Mouse (Mus musculus): ENCODE results near the gene Trem1. TPM values are rescaled to one million over a fixed set of nuclear protein-coding genes. Genes with fewer than 3 reads are reported as not detected.

The Trem1 gene
- polyA plus RNA-seq (2012; ENCODE audit: insufficient read depth, insufficient read length, low replicate concordance, missing spikeins): not detected in 2 replicates

- no peak within 1 kb of the TSS for H3K27ac ChIP-seq (ENCODE audit: insufficient read depth, low read depth, low read length)
- no peak for TF ChIP-seq POLR2A (IDR thresholded peaks at IDR 0.05; ENCODE audit: insufficient read depth, low read depth, low read length)
- no peak for TF ChIP-seq CTCF (IDR thresholded peaks at IDR 0.05; ENCODE audit: insufficient read depth, low read depth, low read length)
- WGBS: 86% methylated on average over 6 of the region's 6 CpGs
Measured at GRCm38 (mm10) chr17:48232518-48232917, at the start of gene Trem1. Trem1 (plus strand) TSS chr17:48232768.

DNA sequence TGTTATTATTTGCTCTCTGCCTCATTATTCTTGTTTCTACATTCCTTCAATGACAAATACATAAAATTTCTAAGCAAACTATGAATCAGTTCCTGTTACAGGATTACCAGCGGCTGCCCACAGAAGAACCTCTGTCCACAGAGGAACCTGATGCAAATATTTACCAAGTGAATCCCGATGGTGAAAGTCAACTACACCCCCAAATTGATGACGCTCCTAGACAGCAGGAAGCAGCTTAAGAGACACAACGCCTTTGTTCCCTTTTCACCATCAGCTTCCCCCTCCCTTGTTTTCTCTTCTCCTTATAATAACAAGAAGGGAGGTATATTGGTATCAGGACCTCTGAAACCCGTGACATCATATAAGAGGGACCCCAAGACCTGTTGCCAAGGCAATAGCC lies 47.3 kb upstream of the Trem1 start:
- Histone ChIP-seq H3K4me3 (ENCODE audit: insufficient read depth, low read depth, low read length) (no peak overlapping the region), H3K4me1 (ENCODE audit: control insufficient read depth, insufficient read depth, low read length) (no peaks in the 10 kb centered on the region), H3K27ac (ENCODE audit: insufficient read depth, low read depth, low read length) (no peak overlapping the region)
- TF ChIP-seq CTCF (IDR thresholded peaks at IDR 0.05; ENCODE audit: insufficient read depth, low read depth, low read length) (no peak), POLR2A (IDR thresholded peaks at IDR 0.05; ENCODE audit: insufficient read depth, low read depth, low read length) (no peak)
- 82% methylated on average over 5 of the region's 5 CpGs for WGBS

More at GRCm38 (mm10) chr17:48232518-48232917, at the start of gene Trem1:
- Histone ChIP-seq H3K4me3 (ENCODE audit: insufficient read depth, low read depth, low read length) (no peak within 1 kb of the TSS), H3K4me1 (ENCODE audit: control insufficient read depth, insufficient read depth, low read length) (no peaks in the 10 kb centered on the region)

GRCm38 (mm10) chr17:48192366-48192765 lies 40.2 kb upstream of the Trem1 start:
- WGBS: 41% methylated on average over 2 of the region's 2 CpGs
- H3K4me1 ChIP-seq (ENCODE audit: control insufficient read depth, insufficient read depth, low read length): no peaks in the 10 kb centered on the region
- TF ChIP-seq POLR2A (IDR thresholded peaks at IDR 0.05; ENCODE audit: insufficient read depth, low read depth, low read length): no peak
- TF ChIP-seq CTCF (IDR thresholded peaks at IDR 0.05; ENCODE audit: insufficient read depth, low read depth, low read length): no peak

GRCm38 (mm10) chr17:48203086-48203485 lies 29.5 kb upstream of the Trem1 start:
- Histone ChIP-seq H3K4me1 (ENCODE audit: control insufficient read depth, insufficient read depth, low read length) (no peaks in the 10 kb centered on the region), H3K27ac (ENCODE audit: insufficient read depth, low read depth, low read length) (no peak overlapping the region), H3K4me3 (ENCODE audit: insufficient read depth, low read depth, low read length) (no peak overlapping the region)
- WGBS: 96% methylated on average over 12 of the region's 12 CpGs
- TF ChIP-seq CTCF (IDR thresholded peaks at IDR 0.05; ENCODE audit: insufficient read depth, low read depth, low read length) (no peak), POLR2A (IDR thresholded peaks at IDR 0.05; ENCODE audit: insufficient read depth, low read depth, low read length) (no peak)

More at GRCm38 (mm10) chr17:48192366-48192765, 40.2 kb upstream of the Trem1 start:
- no peak overlapping the region for H3K4me3 ChIP-seq (ENCODE audit: insufficient read depth, low read depth, low read length)
- H3K27ac ChIP-seq (ENCODE audit: insufficient read depth, low read depth, low read length): no peak overlapping the region

DNA sequence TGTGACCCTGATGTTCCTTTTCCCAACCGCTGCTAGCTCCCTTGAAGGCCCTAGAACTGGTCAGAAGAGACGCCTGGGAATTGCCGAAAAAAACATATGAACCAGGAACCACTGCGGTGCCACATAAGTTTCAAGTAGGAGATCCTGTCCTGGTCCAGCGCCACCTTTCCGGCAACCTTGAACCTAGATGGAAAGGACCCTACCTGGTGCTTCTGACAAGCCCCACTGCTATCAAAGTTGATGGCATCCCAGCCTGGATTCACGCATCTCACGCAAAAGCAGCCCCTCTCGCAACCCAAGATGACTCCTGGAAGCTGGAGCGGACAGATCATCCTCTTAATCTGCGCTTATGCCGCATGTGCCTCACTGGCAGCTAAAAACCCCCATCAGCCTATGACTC lies 20.0 kb upstream of the Trem1 start:
- Histone ChIP-seq H3K4me1 (ENCODE audit: control insufficient read depth, insufficient read depth, low read length) (no peaks in the 10 kb centered on the region), H3K27ac (ENCODE audit: insufficient read depth, low read depth, low read length) (no peak overlapping the region), H3K4me3 (ENCODE audit: insufficient read depth, low read depth, low read length) (no peak overlapping the region)
- WGBS: 97% methylated on average over 12 of the region's 12 CpGs
- TF ChIP-seq POLR2A (IDR thresholded peaks at IDR 0.05; ENCODE audit: insufficient read depth, low read depth, low read length) (no peak), CTCF (IDR thresholded peaks at IDR 0.05; ENCODE audit: insufficient read depth, low read depth, low read length) (no peak)

DNA sequence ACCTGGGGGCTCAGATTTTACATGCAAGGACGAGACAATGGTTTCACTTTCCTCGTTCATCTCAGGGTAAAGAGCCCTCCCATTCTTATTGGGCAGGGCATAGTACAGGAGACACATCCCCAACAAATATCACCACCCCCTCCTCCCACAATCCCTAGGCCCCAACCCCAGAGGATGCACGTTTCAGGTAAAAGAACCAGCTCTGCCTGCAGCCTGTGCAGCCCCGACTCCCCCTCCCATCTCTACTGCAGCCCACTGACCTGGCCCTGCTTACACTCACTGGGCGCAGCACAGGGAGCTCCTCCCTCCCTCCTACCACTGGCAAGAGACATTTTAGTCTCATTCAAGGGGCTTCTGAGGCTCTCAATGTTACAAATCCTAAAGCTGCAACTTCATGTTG lies 19.1 kb upstream of the Trem1 start:
- TF ChIP-seq CTCF (IDR thresholded peaks at IDR 0.05; ENCODE audit: insufficient read depth, low read depth, low read length) (no peak), POLR2A (IDR thresholded peaks at IDR 0.05; ENCODE audit: insufficient read depth, low read depth, low read length) (no peak)
- H3K4me3 ChIP-seq (ENCODE audit: insufficient read depth, low read depth, low read length): no peak overlapping the region
- 78% methylated on average over 5 of the region's 5 CpGs for WGBS
- no peaks in the 10 kb centered on the region for H3K4me1 ChIP-seq (ENCODE audit: control insufficient read depth, insufficient read depth, low read length)
- no peak overlapping the region for H3K27ac ChIP-seq (ENCODE audit: insufficient read depth, low read depth, low read length)

DNA sequence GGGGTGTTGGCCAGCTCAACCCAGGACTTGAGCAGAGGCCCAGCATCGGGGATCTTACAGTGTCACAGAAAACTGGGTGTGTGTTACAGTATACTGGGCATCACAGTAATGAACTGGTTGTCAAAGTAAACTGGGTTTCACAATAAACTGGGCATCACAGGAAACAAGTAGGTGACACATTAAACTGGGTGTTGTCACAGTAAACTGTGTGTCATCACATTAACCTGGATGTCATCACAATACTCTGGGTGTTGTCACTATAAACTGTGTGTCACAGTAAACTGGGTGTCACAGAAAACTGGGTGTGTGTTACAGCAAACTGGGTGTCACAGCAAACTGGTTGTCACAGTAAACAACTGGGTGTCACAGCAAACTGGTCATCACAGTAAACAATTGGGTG lies 17.1 kb upstream of the Trem1 start:
- H3K4me1 ChIP-seq (ENCODE audit: control insufficient read depth, insufficient read depth, low read length): no peaks in the 10 kb centered on the region
- no peak for TF ChIP-seq POLR2A (IDR thresholded peaks at IDR 0.05; ENCODE audit: insufficient read depth, low read depth, low read length)
- 87% methylated on average over 1 of the region's 1 CpGs for WGBS
- no peak overlapping the region for H3K27ac ChIP-seq (ENCODE audit: insufficient read depth, low read depth, low read length)
- no peak overlapping the region for H3K4me3 ChIP-seq (ENCODE audit: insufficient read depth, low read depth, low read length)

- H3K4me1 ChIP-seq (ENCODE audit: control insufficient read depth, insufficient read depth, low read length): no peaks in the 10 kb centered on the region
- H3K27ac ChIP-seq (ENCODE audit: insufficient read depth, low read depth, low read length): no peak overlapping the region
- TF ChIP-seq CTCF (IDR thresholded peaks at IDR 0.05; ENCODE audit: insufficient read depth, low read depth, low read length) (no peak), POLR2A (IDR thresholded peaks at IDR 0.05; ENCODE audit: insufficient read depth, low read depth, low read length) (no peak)
- WGBS: 86% methylated on average over 7 of the region's 7 CpGs
- no peak overlapping the region for H3K4me3 ChIP-seq (ENCODE audit: insufficient read depth, low read depth, low read length)
Measured at GRCm38 (mm10) chr17:48230680-48231079, 1.9 kb upstream of the Trem1 start.

DNA sequence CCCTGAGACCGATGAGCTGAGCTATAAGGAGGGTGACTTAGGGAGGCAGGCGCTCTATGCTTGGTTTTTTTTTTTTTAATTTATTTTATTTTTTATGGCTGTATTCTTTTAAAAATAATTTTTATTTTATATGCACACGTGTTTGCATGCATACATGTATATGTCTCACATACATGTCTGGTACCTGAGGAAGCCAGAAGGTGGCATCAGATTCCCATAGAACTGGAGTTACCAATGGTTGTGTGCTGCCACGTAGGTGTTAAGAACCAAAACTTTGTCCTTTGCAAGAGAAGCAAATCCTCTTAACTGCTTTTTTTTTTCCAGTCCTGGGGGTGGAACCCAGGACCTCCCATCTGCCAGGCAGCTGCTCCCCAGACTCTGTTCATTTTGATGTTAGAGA lies 1.2 kb downstream of the Trem1 start:
- Histone ChIP-seq H3K4me1 (ENCODE audit: control insufficient read depth, insufficient read depth, low read length) (no peaks in the 10 kb centered on the region), H3K27ac (ENCODE audit: insufficient read depth, low read depth, low read length) (no peak overlapping the region), H3K4me3 (ENCODE audit: insufficient read depth, low read depth, low read length) (no peak overlapping the region)
- no peak for TF ChIP-seq POLR2A (IDR thresholded peaks at IDR 0.05; ENCODE audit: insufficient read depth, low read depth, low read length)
- no peak for TF ChIP-seq CTCF (IDR thresholded peaks at IDR 0.05; ENCODE audit: insufficient read depth, low read depth, low read length)
- WGBS: 93% methylated on average over 4 of the region's 4 CpGs

GRCm38 (mm10) chr17:48234550-48234949 lies 2.0 kb downstream of the Trem1 start:
- 77% methylated on average over 5 of the region's 5 CpGs for WGBS
- TF ChIP-seq CTCF (IDR thresholded peaks at IDR 0.05; ENCODE audit: insufficient read depth, low read depth, low read length): no peak
- no peak for TF ChIP-seq POLR2A (IDR thresholded peaks at IDR 0.05; ENCODE audit: insufficient read depth, low read depth, low read length)

More at GRCm38 (mm10) chr17:48234550-48234949, 2.0 kb downstream of the Trem1 start:
- Histone ChIP-seq H3K27ac (ENCODE audit: insufficient read depth, low read depth, low read length) (no peak overlapping the region), H3K4me3 (ENCODE audit: insufficient read depth, low read depth, low read length) (no peak overlapping the region), H3K4me1 (ENCODE audit: control insufficient read depth, insufficient read depth, low read length) (no peaks in the 10 kb centered on the region)
